Mouse (Mus musculus) testis, adult 2 months (tissue): ENCODE measurements around the gene Mmrn1.
"Not testable (repeated sequence)": the region's sequence is repeated elsewhere in the genome, so short reads cannot be mapped to it uniquely, and the experiment has no call there.

Source experiments
- CTCF ChIP-seq: fragments of 200-500 bp; IDR thresholded peaks from 2 replicates; pipeline ENCODE4 v1.5.1; 2012; ENCODE audit warnings: low read depth, mild to moderate bottlenecking, inconsistent platforms, low read length, moderate library complexity; ENCODE audit not compliant: control insufficient read depth, insufficient read depth, insufficient replicate concordance
- POLR2A ChIP-seq: fragments of 200-500 bp; IDR thresholded peaks from 2 replicates; pipeline ENCODE4 v1.6.1; 2012; ENCODE audit warnings: low read depth, mild to moderate bottlenecking, inconsistent platforms, low read length, moderate library complexity; ENCODE audit not compliant: control insufficient read depth

DNA sequence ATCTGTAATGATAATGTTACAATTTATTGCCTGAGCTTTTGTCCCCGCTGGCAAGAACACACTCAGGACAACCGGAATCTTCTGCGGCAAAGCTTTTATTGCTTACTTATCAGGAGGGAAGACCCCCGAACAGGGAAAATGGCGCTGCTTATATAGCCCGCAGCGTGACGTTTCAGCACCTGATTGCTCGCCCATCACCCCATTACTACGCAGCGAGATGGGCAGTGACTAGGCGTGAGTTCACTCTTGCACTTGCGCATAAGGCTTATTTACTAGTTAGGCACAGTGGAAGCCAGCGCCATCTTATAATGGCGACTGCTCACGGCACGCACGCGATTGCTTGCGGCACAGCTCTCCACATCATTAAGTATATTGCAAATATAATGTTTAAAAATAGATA is at the start of gene Mmrn1:
- not testable (repeated sequence) for TF ChIP-seq CTCF, POLR2A
